Mouse (Mus musculus): Measurements from ENCODE around the gene Pptc7. TPM values are rescaled to one million over a fixed set of nuclear protein-coding genes. Genes with fewer than 3 reads are reported as not detected.

The Pptc7 gene
- polyA plus RNA-seq, 1 experiment = 21.8 TPM

DNA sequence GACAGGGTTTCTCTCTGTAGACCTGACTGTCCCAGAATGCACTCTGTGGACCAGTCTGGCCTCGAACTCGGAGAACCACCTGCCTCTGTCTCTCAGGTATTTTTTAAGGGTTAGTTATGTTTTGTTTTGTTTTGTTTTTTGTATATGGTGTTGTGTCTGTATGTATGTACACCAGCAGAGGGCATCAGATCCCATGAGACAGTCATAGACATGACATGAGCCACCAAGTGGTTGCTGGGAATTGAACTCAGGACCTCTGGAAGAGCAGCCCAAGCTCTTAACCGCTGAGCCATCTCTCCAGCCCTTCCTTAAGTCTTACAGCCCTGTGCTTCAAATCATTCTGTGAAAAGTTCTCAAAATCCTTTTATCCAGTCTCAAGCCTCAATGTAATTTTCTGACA is 19.0 kb upstream of the Pptc7 start:
- no peak for DNase-seq (ENCODE audit: low read depth, low spot score)

GRCm38 (mm10) chr5:122265942-122266341 is 18.2 kb upstream of the Pptc7 start:
- DNase-seq (ENCODE audit: low read depth, low spot score) = no peak
- WGBS = 94% methylated on average over 2 of the region's 2 CpGs

More for the DNA sequence above, 19.0 kb upstream of the Pptc7 start:
- 56% methylated on average over 3 of the region's 3 CpGs for WGBS

DNA sequence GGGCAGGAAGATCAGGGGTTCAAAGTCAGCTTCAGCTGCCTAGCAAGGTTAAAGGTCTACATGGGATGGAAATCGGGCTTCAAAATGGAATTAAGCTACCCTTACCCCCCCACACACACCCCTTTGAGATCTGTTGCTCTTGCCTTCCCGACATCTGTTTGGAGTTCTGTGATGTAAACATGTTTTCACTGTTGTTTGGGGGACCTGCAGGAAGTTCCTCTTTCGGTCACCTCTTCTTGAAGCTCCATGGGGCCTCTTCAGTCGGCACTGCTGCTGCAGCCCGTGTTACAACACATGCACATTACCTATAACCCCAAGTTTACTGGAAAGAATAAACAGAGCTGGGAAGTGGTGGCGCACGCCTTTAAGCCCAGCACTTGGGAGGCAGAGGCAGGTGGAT is 17.0 kb upstream of the Pptc7 start:
- WGBS = 53% methylated on average over 7 of the region's 7 CpGs
- no peak for DNase-seq (ENCODE audit: low read depth, low spot score)

DNA sequence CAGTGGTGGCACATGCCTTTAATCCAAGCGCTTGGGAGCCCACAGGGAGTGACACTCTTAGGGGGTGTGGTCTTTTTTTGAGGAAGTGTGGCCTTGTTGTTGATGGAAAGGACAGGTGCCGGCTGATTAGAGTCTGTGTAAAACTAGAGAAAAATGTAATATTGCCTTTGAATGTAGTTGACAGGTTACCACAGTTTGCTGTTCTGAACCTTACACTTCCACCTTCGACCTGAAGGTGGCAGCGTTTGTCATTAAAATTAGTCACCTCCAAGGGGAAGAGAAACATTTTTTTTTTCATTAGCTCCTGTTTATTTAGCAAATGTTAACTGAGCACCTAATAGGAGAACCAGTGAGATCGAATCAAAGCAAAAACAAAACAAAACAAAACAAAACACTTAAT is 16.3 kb upstream of the Pptc7 start:
- DNase-seq (ENCODE audit: low read depth, low spot score) = no peak
- WGBS = 13% methylated on average over 5 of the region's 5 CpGs

DNA sequence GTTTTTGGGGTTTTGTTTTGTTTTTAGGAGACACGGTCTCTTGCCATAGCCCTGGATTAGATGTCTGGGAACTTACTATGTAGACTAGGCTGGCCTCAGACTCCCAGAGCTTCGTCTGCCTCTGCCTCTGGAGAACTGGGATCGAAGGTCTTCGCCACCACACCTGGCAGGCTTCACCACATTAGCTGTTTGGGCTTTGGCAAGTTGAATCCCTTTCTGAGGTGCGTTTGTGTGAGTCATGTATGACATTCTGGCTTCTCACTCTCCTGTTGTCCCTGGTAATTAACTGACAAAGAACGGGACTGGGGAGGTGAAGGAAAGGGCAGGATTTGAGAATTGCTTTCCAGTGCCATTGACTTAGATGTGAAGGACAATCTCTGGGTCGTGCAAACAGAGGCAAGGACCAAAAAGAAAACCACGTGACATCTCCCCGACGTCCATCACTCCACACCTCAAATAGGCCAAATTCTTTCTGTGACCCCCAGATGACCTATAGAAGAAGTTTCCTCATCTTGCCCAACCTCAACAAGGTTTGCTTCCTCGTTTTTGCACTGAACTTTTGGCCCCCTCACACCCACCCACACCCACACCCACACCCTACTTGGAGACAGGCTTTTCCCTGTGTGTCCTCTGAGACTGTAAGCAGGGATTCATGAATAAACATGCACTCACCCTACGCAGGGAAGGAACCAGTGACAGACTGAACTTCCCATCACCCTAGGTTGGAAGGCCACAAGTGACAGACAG is 15.1 kb upstream of the Pptc7 start:
- 30% methylated on average over 12 of the region's 12 CpGs for WGBS
- DNase-seq (ENCODE audit: low read depth, low spot score) = no peak

DNA sequence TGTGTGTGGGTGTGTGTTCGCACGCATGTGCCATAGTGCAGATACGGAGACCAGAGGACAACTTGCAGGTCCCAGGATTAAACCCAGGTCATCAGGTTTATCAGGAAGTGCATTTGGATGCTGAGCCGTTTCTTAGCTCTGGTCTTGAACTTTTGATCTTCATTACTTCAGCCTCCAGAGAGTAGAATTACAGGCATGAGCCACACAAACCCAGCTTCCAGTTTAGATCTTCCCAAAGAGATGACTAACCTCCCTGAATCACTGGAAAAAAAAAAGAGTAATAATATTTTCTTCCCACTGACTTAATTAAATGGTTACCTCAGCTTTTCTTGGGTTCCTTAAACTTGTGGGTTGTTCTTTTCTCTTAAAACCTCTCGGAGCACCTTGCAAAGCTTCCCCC is 11.3 kb upstream of the Pptc7 start:
- no peak for DNase-seq (ENCODE audit: low read depth, low spot score)
- 81% methylated on average over 5 of the region's 5 CpGs for WGBS

- no peak for DNase-seq (ENCODE audit: low read depth, low spot score)
- 13% methylated on average over 5 of the region's 5 CpGs for WGBS
Measured at GRCm38 (mm10) chr5:122274785-122275184, 9.4 kb upstream of the Pptc7 start.

- WGBS = 66% methylated on average over 7 of the region's 7 CpGs
- no peak for DNase-seq (ENCODE audit: low read depth, low spot score)
Measured at GRCm38 (mm10) chr5:122278946-122279345, 5.2 kb upstream of the Pptc7 start.

- WGBS = 28% methylated on average over 12 of the region's 12 CpGs
- no peak for DNase-seq (ENCODE audit: low read depth, low spot score)
Measured at GRCm38 (mm10) chr5:122279799-122280421, 4.3 kb upstream of the Pptc7 start.

DNA sequence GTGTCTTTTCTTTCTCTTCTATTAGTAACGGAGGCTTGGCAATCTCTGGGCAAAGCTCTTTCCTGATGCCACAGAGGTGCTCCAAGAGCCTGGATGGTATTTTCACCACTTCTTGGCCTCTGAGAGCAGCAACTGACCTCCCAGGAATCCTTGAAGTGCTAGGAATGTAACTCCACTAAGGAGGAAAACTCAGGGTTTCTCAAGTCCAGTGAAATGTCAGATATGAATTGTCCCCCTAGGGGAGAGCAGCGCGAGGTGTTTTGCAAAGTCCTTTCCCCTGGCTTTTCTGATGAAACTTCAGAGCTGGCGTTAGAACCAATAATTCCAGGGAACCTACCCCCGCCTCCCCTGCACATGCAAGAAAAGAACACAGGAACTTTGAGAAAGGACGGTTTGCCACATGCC is 3.7 kb upstream of the Pptc7 start:
- no peak for DNase-seq (ENCODE audit: low read depth, low spot score)
- WGBS = 15% methylated on average over 6 of the region's 6 CpGs

GRCm38 (mm10) chr5:122280827-122281462 is 3.2 kb upstream of the Pptc7 start:
- no peak for DNase-seq (ENCODE audit: low read depth, low spot score)
- 15% methylated on average over 19 of the region's 19 CpGs for WGBS

DNA sequence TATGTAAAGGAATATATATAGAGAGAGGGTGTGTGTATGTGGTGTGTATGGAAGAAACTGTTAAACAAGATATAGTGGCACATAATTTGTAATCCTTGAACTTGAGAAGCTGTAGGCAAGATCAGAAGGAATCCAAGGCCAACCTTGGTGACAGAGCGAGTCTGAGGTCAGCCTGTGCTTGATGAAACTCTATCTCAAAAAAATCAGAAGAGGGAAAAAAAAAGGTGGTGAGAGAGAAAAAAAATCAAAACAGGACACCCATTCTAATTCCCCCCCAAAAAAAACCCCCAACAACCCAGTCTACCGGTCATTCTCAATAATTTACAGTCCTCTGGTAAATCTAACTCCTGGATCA is 360 bp upstream of the Pptc7 start:
- WGBS = 28% methylated on average over 2 of the region's 2 CpGs
- DNase-seq (ENCODE audit: low read depth, low spot score) = no peak

- DNase-seq (ENCODE audit: low read depth, low spot score) = no peak
- WGBS = 1% methylated on average over 34 of the region's 34 CpGs
Measured at GRCm38 (mm10) chr5:122285029-122285766, 1.0 kb downstream of the Pptc7 start.

DNA sequence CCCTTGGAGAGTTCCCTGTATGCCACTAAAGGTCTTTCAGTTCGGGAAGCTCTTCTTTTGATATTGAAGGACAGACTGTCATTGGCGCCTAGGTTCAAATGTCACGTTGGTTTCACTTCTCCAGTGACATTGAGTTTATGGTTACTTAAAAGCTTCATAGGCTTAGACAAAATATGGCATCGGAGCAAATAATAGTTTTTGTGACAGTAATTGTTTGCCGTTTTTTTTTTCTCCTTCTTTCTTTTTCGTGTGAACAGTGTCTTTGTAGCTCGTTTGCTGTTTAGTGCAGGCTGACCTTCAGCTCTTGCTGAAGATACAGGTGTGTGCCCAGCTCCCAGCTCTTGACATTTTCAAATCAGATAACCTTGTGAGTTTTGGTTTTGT is 1.6 kb downstream of the Pptc7 start:
- no peak for DNase-seq (ENCODE audit: low read depth, low spot score)
- WGBS = 21% methylated on average over 7 of the region's 7 CpGs

DNA sequence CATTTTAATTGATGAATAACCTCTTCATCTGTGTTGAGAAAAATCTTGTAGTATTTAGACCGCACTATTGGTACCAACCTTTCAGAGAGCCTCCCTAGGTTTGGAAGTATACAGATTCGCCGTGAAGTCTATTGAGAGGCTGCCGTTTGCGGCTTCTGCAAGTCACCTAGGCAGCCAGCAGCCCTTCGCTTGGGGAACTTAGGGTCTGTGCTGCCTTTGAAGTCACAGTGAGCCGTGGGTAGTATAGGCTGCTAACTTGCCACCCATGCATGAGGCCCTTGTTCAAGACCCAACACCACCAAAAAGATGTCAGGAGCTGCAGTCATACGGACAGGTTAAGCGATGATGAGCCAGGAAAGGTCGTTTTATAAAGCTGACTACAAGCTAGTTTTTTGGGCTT is 2.0 kb downstream of the Pptc7 start:
- no peak for DNase-seq (ENCODE audit: low read depth, low spot score)
- WGBS = 81% methylated on average over 10 of the region's 10 CpGs

- no peak for DNase-seq (ENCODE audit: low read depth, low spot score)
- 81% methylated on average over 4 of the region's 4 CpGs for WGBS
Measured at GRCm38 (mm10) chr5:122287026-122287425, 2.9 kb downstream of the Pptc7 start.

DNA sequence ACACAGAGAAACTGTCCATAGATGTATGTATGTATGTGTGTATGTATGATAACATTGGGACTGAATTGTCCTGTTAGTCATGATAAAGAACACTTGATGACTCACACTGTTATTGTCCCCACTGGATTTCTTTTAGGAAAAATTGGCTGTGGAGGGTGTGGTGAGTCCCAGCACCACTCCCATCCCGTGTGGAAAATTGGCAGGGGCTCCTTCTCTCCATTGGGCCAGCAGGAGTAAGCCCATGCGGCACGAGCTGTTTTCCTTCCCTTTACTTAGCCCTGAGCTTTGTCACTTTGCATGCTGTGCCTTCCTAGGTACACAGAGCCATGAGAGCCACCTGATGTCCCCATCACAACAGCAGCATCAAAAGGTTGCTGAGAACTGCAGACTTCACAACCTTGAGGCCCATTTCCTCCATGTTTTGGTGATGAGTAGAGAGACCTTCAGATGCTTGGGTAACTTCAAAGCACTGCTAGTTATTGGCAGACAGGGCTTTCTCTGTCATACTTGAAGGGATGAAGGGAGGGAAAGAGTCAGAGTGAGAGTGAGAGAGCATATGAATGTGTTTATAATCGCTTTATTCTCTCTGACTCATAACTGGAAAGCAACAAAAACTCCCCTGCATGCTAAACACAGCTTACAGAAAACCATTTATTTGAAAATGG is 4.1 kb downstream of the Pptc7 start:
- no peak for DNase-seq (ENCODE audit: low read depth, low spot score)
- 18% methylated on average over 4 of the region's 4 CpGs for WGBS

DNA sequence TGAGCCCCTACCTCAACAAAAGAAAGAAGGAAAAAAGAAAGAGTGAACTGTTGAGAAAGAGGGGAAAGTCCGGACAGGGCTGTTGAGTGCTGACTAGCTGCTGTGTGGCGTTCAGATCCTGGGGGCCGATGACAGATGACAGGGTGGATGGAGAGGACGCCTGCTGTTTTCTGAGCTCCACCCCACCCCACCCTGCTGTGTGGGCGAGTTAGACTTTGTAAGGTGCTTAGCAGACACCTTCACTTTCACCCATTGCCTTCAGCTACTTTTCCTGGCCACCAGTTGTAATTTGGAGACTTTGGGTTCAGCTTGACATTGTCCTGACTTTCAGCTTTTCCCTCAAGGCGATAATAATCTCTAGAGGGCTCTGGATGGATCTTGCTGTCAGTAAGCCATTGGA is 7.0 kb downstream of the Pptc7 start:
- no peak for DNase-seq (ENCODE audit: low read depth, low spot score)
- 37% methylated on average over 6 of the region's 6 CpGs for WGBS

- 37% methylated on average over 17 of the region's 17 CpGs for WGBS
- no peak for DNase-seq (ENCODE audit: low read depth, low spot score)
Measured at GRCm38 (mm10) chr5:122291553-122292339, 7.6 kb downstream of the Pptc7 start.

All from large intestine, adult 2 months (tissue).